Mouse (Mus musculus) liver, embryonic 13.5 days (tissue): Measurements from ENCODE around the gene Gm4869. TPM values are rescaled to one million over a fixed set of nuclear protein-coding genes. Genes with fewer than 3 reads are reported as not detected.
"Not testable (repeated sequence)": the region's sequence is repeated elsewhere in the genome, so short reads cannot be mapped to it uniquely, and the experiment has no call there.

Experiments
- ATAC-seq: fragments of 200-750 bp; cut with Nextera tagmentation; 2 replicates; pipeline ENCODE4 v1.8.0; 2017; ENCODE audit warnings: low read depth, mild to moderate bottlenecking, moderate number of reproducible peaks, moderate library complexity
- DNase-seq: peaks from one replicate; pipeline ENCODE4 v3.0.0; 2022
- H3K27ac ChIP-seq: fragments of 300-500 bp; sonication (generic); 2 replicates; pipeline ENCODE4 v1.5.1; 2015; ENCODE audit warnings: moderate library complexity, mild to moderate bottlenecking, inconsistent platforms
- H3K27me3 ChIP-seq: fragments of 300-500 bp; sonication (generic); 2 replicates; pipeline ENCODE4 v1.6.1; 2015; ENCODE audit warnings: mild to moderate bottlenecking, inconsistent platforms
- H3K36me3 ChIP-seq: fragments of 300-500 bp; sonication (generic); 2 replicates; pipeline ENCODE4 v1.6.1; 2015; ENCODE audit warnings: mild to moderate bottlenecking, inconsistent platforms
- H3K4me1 ChIP-seq: fragments of 300-500 bp; sonication (generic); replicated peaks from 2 replicates; pipeline ENCODE4 v1.6.1; 2015; ENCODE audit warnings: inconsistent platforms
- H3K4me2 ChIP-seq: fragments of 300-500 bp; sonication (generic); 2 replicates; pipeline ENCODE4 v1.6.1; 2015; ENCODE audit warnings: inconsistent platforms, mild to moderate bottlenecking, moderate library complexity
- H3K4me3 ChIP-seq: fragments of 300-500 bp; sonication (generic); replicated peaks from 2 replicates; pipeline ENCODE4 v1.5.1; 2015; ENCODE audit warnings: mild to moderate bottlenecking, inconsistent platforms
- H3K9ac ChIP-seq: fragments of 300-500 bp; sonication (generic); 2 replicates; pipeline ENCODE4 v1.6.1; 2015; ENCODE audit warnings: mild to moderate bottlenecking, inconsistent platforms
- H3K9me3 ChIP-seq: fragments of 300-500 bp; sonication (generic); replicated peaks from 2 replicates; pipeline ENCODE4 v1.6.1; 2016; ENCODE audit warnings: inconsistent platforms
- WGBS: fragments of 180-500 bp; shearing (Covaris S2); methylation state at CpG from one replicate; pipeline ENCODE4 v1.1.7; 2015; ENCODE audit not compliant: insufficient replicate concordance; 5-methylcytosine and 5-hydroxymethylcytosine counted together
- polyA plus RNA-seq: library from polyadenylated mRNA; unstranded; fragments of >200 nt; fragmentation: Nextera tagmentation; extraction: Ambion mirVana; gene quantifications from 2 replicates; pipeline ENCODE4 v1.2.1, GENCODE M21; 2015

Gene Gm4869
- polyA plus RNA-seq, 1 experiment from 2014 or later = not detected

GRCm38 (mm10) chr5:140472336-140472735 is 26.9 kb downstream of the Gm4869 start:
- Histone ChIP-seq H3K4me3 (no peak overlapping the region), H3K27ac (no peak overlapping the region), H3K36me3 (no peaks in the 10 kb centered on the region), H3K4me2 (no peak overlapping the region), H3K27me3 (no peaks in the 10 kb centered on the region), H3K4me1 (no peaks in the 10 kb centered on the region), H3K9ac (no peak overlapping the region), H3K9me3 (0 out of 2 replicates have a peak, but pooled peaks cover 4% of the 10 kb centered on the region)
- peak; percentile 26 for DNase-seq
- 60% methylated on average over 3 of the region's 3 CpGs for WGBS
- no peak for ATAC-seq

GRCm38 (mm10) chr5:140481458-140481857 is 36.0 kb downstream of the Gm4869 start:
- no peaks in the 10 kb centered on the region for H3K4me1 ChIP-seq
- no peak overlapping the region for H3K4me2 ChIP-seq
- H3K27ac ChIP-seq = no peak overlapping the region
- no peaks in the 10 kb centered on the region for H3K27me3 ChIP-seq
- DNase-seq (no peak), ATAC-seq (no peak)
- H3K9ac ChIP-seq = no peak overlapping the region
- H3K4me3 ChIP-seq = no peak overlapping the region
- WGBS = 59% methylated on average over 4 of the region's 4 CpGs
- no peaks in the 10 kb centered on the region for H3K36me3 ChIP-seq
- no peaks in the 10 kb centered on the region for H3K9me3 ChIP-seq

GRCm38 (mm10) chr5:140491142-140491541 is 45.7 kb downstream of the Gm4869 start:
- H3K36me3 ChIP-seq = no peaks in the 10 kb centered on the region
- ATAC-seq = no peak
- no peaks in the 10 kb centered on the region for H3K9me3 ChIP-seq
- no peak overlapping the region for H3K9ac ChIP-seq
- no peak overlapping the region for H3K4me3 ChIP-seq
- H3K4me1 ChIP-seq = no peaks in the 10 kb centered on the region; the same call in 1 of the 2 replicates
- H3K27me3 ChIP-seq = peaks cover 17% of the 10 kb centered on the region; the same call in 1 of the 2 replicates
- H3K27ac ChIP-seq = no peak overlapping the region
- no peak overlapping the region for H3K4me2 ChIP-seq
- WGBS = 63% methylated on average over 6 of the region's 6 CpGs
- no peak for DNase-seq

DNA sequence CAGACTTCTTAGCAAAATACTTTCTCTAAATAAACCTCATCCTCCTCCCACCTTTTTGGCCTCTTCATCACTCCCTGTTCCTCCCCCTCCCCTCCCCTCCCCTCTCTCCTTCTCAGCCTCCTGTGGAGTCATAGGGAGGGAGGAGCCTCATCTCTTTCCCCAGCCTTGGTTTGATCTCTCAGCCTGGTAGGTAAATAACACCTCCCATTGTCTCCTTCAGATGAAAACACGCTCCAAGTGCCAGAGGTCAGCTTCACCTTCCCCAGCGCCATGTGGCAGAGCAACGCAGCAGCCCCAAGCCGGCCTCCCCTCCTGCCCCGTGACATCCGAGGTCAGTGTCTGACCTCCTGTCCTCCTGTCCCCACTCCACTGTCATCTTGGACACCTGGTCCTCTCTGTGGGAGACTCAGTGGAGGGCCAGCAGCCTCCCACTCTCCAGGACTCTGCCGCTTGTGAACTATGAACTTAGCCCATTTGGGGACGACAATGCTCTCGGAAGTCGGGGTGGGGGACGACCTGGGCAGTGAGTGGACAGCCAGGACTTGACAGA is 47.3 kb downstream of the Gm4869 start:
- Histone ChIP-seq H3K4me3 (no peak overlapping the region), H3K9ac (no peak overlapping the region), H3K27ac (no peak overlapping the region), H3K4me2 (no peak overlapping the region), H3K27me3 (peaks cover 10% of the 10 kb centered on the region; the same call in 1 of the 2 replicates), H3K4me1 (no peaks in the 10 kb centered on the region; the same call in 1 of the 2 replicates), H3K9me3 (no peaks in the 10 kb centered on the region), H3K36me3 (no peaks in the 10 kb centered on the region)
- ATAC-seq (no peak; the same call in 1 of the 2 replicates), DNase-seq (no peak)
- 25% methylated on average over 11 of the region's 11 CpGs for WGBS

- Histone ChIP-seq H3K9me3 (no peaks in the 10 kb centered on the region), H3K36me3 (no peaks in the 10 kb centered on the region), H3K27ac (no peak overlapping the region), H3K27me3 (0 out of 2 replicates have a peak, but pooled peaks cover 4% of the 10 kb centered on the region), H3K9ac (no peak overlapping the region), H3K4me1 (peaks cover 27% of the 10 kb centered on the region), H3K4me3 (no peak overlapping the region), H3K4me2 (no peak overlapping the region)
- WGBS = 60% methylated on average over 6 of the region's 6 CpGs
- no peak for DNase-seq
- ATAC-seq = no peak
Observed at GRCm38 (mm10) chr5:140498176-140498575, 52.7 kb downstream of the Gm4869 start.

DNA sequence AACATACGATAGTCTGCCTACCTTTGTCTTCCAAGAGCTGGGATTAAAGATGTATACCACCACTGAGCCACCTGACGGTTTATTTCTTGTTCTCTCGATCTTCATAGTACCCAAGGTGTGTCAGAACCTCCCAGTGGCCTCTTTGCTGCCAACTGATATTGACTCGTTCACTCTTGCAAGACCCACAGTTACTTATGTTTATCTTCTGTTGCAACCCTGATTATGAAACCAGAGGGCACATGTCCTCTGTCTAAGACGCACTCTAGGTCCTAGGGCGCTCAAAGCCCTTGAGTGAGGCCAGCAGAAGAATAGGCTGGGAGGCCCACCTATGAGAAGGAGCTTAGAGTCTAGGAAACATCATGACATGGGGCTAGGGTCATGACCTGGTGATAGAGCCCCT is 55.3 kb downstream of the Gm4869 start:
- ATAC-seq (no peak), DNase-seq (no peak)
- 0 out of 2 replicates have a peak overlapping the region, but pooled peaks have one; percentile 18 for H3K27ac ChIP-seq
- peak overlapping the region; percentile 45; the same call in 1 of the 2 replicates for H3K9ac ChIP-seq
- H3K9me3 ChIP-seq = no peaks in the 10 kb centered on the region
- no peaks in the 10 kb centered on the region for H3K36me3 ChIP-seq
- no peak overlapping the region for H3K4me3 ChIP-seq
- peaks cover 52% of the 10 kb centered on the region for H3K4me1 ChIP-seq
- WGBS = 27% methylated on average over 6 of the region's 6 CpGs
- H3K27me3 ChIP-seq = no peaks in the 10 kb centered on the region
- no peak overlapping the region for H3K4me2 ChIP-seq

GRCm38 (mm10) chr5:140501982-140502836 is 56.8 kb downstream of the Gm4869 start:
- peak overlapping the region; percentile 37 for H3K4me3 ChIP-seq
- DNase-seq (no peak), ATAC-seq (0 out of 2 replicates have a peak, but pooled peaks have one; percentile 7)
- H3K27ac ChIP-seq = peak overlapping the region; percentile 77
- H3K36me3 ChIP-seq = no peaks in the 10 kb centered on the region
- H3K4me2 ChIP-seq = peak overlapping the region; percentile 66
- H3K4me1 ChIP-seq = peaks cover 67% of the 10 kb centered on the region
- H3K9me3 ChIP-seq = no peaks in the 10 kb centered on the region
- peak overlapping the region; percentile 62 for H3K9ac ChIP-seq
- no peaks in the 10 kb centered on the region for H3K27me3 ChIP-seq
- WGBS = 14% methylated on average over 14 of the region's 14 CpGs

GRCm38 (mm10) chr5:140502925-140503324 is 57.5 kb downstream of the Gm4869 start:
- H3K36me3 ChIP-seq, H3K9me3 ChIP-seq, H3K27me3 ChIP-seq: not testable (repeated sequence)
- ATAC-seq (peak; percentile 10), DNase-seq (peak; percentile 71)
- H3K4me2 ChIP-seq = peak overlapping the region; percentile 66
- peak overlapping the region; percentile 62 for H3K9ac ChIP-seq
- H3K4me3 ChIP-seq = peak overlapping the region; percentile 37
- peak overlapping the region; percentile 77 for H3K27ac ChIP-seq
- WGBS = 2% methylated on average over 12 of the region's 12 CpGs
- H3K4me1 ChIP-seq = peaks cover 74% of the 10 kb centered on the region

DNA sequence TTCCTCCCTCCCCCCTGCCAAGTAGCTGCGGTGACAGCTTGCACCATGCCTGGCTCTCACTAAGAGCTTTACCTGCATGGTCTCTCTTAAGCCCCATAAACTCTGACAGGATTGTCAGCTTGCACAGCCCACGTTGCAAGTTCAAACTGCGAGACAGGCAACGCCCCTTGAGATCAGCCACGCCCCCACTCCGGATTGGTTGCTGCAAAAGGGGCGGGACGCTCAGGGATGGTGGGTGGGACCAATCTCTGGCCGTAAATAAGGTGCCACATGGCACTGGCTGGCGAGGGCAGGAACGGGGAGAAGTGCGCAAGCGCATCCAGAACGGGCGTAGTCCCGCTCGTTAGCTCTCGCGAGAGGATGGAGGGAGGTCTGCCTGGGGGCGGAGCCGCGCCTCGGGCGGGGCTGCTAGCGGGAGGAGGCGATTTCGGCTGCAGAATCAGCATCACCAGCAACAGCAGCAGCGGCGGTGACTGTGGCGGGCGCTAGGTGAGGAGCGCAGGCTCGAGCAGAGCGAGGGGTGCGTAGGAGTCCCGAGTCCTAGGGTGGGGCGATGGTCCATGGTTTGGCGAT is 59.8 kb downstream of the Gm4869 start, which contains the start of gene Chst12:
Gene Chst12 (plus strand): TSS at position 343 of the 573 bp plus-strand sequence.
- H3K4me1 ChIP-seq = peaks cover 96% of the 10 kb centered on the region
- peak; percentile 88 for ATAC-seq
- peak within 1 kb of the TSS; percentile 79 for H3K27ac ChIP-seq
- no peaks in the 10 kb centered on the region for H3K27me3 ChIP-seq
- no peaks in the 10 kb centered on the region for H3K36me3 ChIP-seq
- H3K9me3 ChIP-seq = no peaks in the 10 kb centered on the region
- WGBS = under 1% methylated on average over 38 of the region's 38 CpGs
- peak within 1 kb of the TSS; percentile 86 for H3K4me2 ChIP-seq
- H3K4me3 ChIP-seq = peak within 1 kb of the TSS; percentile 66
- DNase-seq = peak; percentile 99
- H3K9ac ChIP-seq = peak within 1 kb of the TSS; percentile 72

DNA sequence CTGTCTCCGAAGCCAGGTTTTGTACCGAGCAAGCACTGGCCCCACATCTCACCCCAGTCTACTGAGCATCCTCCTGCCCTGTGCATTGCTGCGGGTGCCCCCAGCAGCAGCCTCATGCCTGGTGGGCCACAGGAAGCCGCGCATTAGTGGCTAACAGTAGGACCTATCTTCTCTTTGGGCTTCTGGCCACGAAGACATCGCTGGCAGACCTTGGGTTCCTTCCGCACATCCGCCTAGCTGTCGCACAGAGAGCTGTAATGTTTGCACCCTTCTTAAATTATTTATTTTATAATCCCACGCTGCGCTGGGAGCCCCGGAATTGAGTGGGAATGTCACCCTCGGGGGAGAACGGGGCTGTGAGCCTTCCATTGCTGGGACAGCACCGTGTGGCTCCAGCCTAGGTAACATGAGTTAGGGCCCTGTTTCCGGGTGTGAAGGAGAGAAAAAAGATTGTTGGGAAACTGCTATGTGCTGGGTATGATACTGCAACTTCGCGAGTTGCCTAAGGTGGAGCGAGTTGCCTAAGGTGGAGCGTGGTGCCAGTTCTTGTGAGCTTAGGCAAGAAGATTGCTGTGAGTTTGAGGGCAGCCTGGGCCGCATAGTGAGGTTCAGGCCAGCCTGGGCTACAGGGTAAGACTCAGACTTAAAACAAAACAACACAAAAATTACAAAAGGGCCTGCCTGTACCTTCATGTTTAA is 60.8 kb downstream of the Gm4869 start:
- 16% methylated on average over 22 of the region's 22 CpGs for WGBS
- no peak for ATAC-seq

More for the DNA sequence above, 60.8 kb downstream of the Gm4869 start:
- H3K4me2 ChIP-seq = peak overlapping the region; percentile 86
- peak overlapping the region; percentile 79 for H3K27ac ChIP-seq
- H3K4me3 ChIP-seq = peak overlapping the region; percentile 66
- DNase-seq = no peak
- H3K9me3 ChIP-seq = no peaks in the 10 kb centered on the region
- H3K27me3 ChIP-seq = no peaks in the 10 kb centered on the region
- peak overlapping the region; percentile 72 for H3K9ac ChIP-seq
- H3K36me3 ChIP-seq = no peaks in the 10 kb centered on the region
- H3K4me1 ChIP-seq = peaks cover 95% of the 10 kb centered on the region
